Mouse (Mus musculus): ENCODE data around the gene Hspa1b.

- TF ChIP-seq CTCF (IDR thresholded peaks at IDR 0.05; ENCODE audit: extremely low read depth, insufficient read length, insufficient replicate concordance, low read depth, low read length) (no peak), POLR2A (IDR thresholded peaks at IDR 0.05; ENCODE audit: low read depth, low read length) (no peak)
Observed at GRCm38 (mm10) chr17:34962125-34962524, 3.1 kb upstream of the Hspa1b start.

Data from small intestine, adult 2 months (tissue).